Mouse (Mus musculus): ENCODE results near the gene Rab5if. TPM values are rescaled to one million over a fixed set of nuclear protein-coding genes. Genes with fewer than 3 reads are reported as not detected.

Gene Rab5if
- total and polyA plus RNA-seq, 3 experiments = 226 to 315 (median 263) TPM

- peaks cover 7 to 12% of the 10 kb centered on the region in 2 experiments for H3K36me3 ChIP-seq (ENCODE audit: control insufficient read depth in 1 of 2, insufficient read depth in 2 of 2, low read length in 2 of 2)
- peak; percentile 92 for DNase-seq (ENCODE audit: low read depth, low spot score)
- no peaks in the 10 kb centered on the region for H3K9me3 ChIP-seq (replicated peaks; ENCODE audit: insufficient read depth, low read length)
These were observed 20.9 kb upstream of the Rab5if start for GRCm38 (mm10) chr2:156841841-156842706.

DNA sequence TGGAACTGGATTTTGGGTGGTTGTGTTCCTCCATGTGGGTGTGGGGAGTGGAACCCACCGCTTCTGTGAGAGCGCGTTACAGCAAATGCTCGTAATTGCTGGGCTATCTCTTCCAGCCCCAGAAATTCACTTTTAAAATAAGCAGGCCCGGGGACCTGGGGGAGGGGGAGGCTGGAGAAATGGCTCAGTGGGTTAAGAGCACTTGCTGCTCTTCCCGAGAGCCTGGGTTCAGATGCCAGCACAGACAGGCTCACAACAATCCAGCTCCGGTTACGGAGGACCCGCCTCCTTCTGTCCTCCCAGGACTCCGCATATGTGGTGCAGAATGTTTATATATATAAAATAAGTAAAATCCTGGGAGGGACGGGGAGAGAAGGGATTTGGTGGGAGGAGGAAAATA lies 20.2 kb upstream of the Rab5if start:
- Histone ChIP-seq H3K9me3 (replicated peaks; ENCODE audit: insufficient read depth, low read length) (no peaks in the 10 kb centered on the region), H3K27me3 (ENCODE audit: control insufficient read depth in 1 of 2, insufficient read depth in 2 of 2, low read length in 2 of 2) (no peaks in the 10 kb centered on the region), H3K36me3 (ENCODE audit: control insufficient read depth in 1 of 2, insufficient read depth in 2 of 2, low read length in 2 of 2) (peaks cover 7 to 15% of the 10 kb centered on the region in 2 experiments), H3K4me1 (ENCODE audit: control insufficient read depth in 1 of 2, insufficient read depth in 2 of 2, low read length in 2 of 2) (peaks cover 3 to 10% of the 10 kb centered on the region in 2 experiments; a peak in 3 of 4 replicates), H3K9ac (ENCODE audit: control insufficient read depth, low read depth, low read length, poor library complexity, severe bottlenecking) (peak overlapping the region; percentile 97), H3K79me2 (ENCODE audit: control insufficient read depth, insufficient read depth, low read length, poor library complexity) (peaks cover 44% of the 10 kb centered on the region), H3K27ac (ENCODE audit: control insufficient read depth, low read depth, low read length) (peak overlapping the region; percentile 77), H3K4me3 (ENCODE audit: control insufficient read depth in 1 of 2, insufficient read depth in 1 of 2, low read depth in 2 of 2, low read length in 2 of 2) (peak overlapping the region; percentile 63 to 65)
- no peak for DNase-seq (ENCODE audit: low read depth, low spot score)
- TF ChIP-seq UBTF (IDR thresholded peaks at IDR 0.05; ENCODE audit: borderline replicate concordance, insufficient read depth, low read depth, low read length) = no peak
- TF ChIP-seq SIN3A (IDR thresholded peaks at IDR 0.05; ENCODE audit: low read length) = no peak
- TF ChIP-seq ETS1 (IDR thresholded peaks at IDR 0.05; ENCODE audit: low read depth, low read length) = no peak
- TF ChIP-seq CTCF (IDR thresholded peaks at IDR 0.05 in 2 of 3, conservative IDR thresholded peaks at IDR 0.05 in 1 of 3; ENCODE audit: control insufficient read depth in 1 of 3, insufficient read depth in 1 of 3, low read depth in 2 of 3, low read length in 3 of 3, poor library complexity in 1 of 3, severe bottlenecking in 1 of 3) = no peak
- TF ChIP-seq POLR2A (IDR thresholded peaks at IDR 0.05; ENCODE audit: control insufficient read depth in 1 of 2, insufficient read depth in 1 of 2, low read depth in 1 of 2, low read length in 2 of 2, poor library complexity in 1 of 2) = no peak
- no peak for TF ChIP-seq ELF1 (IDR thresholded peaks at IDR 0.05; ENCODE audit: low read depth, low read length)
- TF ChIP-seq E2F4 (IDR thresholded peaks at IDR 0.05; ENCODE audit: borderline replicate concordance, low read depth, low read length) = no peak
- TF ChIP-seq GATA1 (IDR thresholded peaks at IDR 0.05; ENCODE audit: low read depth, low read length) = no peak
- TF ChIP-seq ZC3H11A (IDR thresholded peaks at IDR 0.05; ENCODE audit: low read depth, low read length) = no peak
- no peak for TF ChIP-seq MAX (IDR thresholded peaks at IDR 0.05; ENCODE audit: low read length)
- TF ChIP-seq KAT2A (conservative IDR thresholded peaks at IDR 0.05; ENCODE audit: low read depth, low read length) = no peak
- TF ChIP-seq JUND (IDR thresholded peaks at IDR 0.05; ENCODE audit: low read depth, low read length) = no peak
- TF ChIP-seq CHD2 (IDR thresholded peaks at IDR 0.05; ENCODE audit: low read length) = no peak
- TF ChIP-seq NRF1 (IDR thresholded peaks at IDR 0.05; ENCODE audit: insufficient read depth, low read depth, low read length, poor library complexity, severe bottlenecking) = no peak
- no peak for TF ChIP-seq GABPA (IDR thresholded peaks at IDR 0.05; ENCODE audit: low read depth, low read length)
- TF ChIP-seq MYB (IDR thresholded peaks at IDR 0.05; ENCODE audit: low read depth, low read length) = no peak
- TF ChIP-seq USF1 (IDR thresholded peaks at IDR 0.05; ENCODE audit: low read depth, low read length) = no peak

More at GRCm38 (mm10) chr2:156841841-156842706, 20.9 kb upstream of the Rab5if start:
- Histone ChIP-seq H3K27ac (ENCODE audit: control insufficient read depth, low read depth, low read length) (peak overlapping the region; percentile 77), H3K79me2 (ENCODE audit: control insufficient read depth, insufficient read depth, low read length, poor library complexity) (peaks cover 44% of the 10 kb centered on the region), H3K27me3 (ENCODE audit: control insufficient read depth in 1 of 2, insufficient read depth in 2 of 2, low read length in 2 of 2) (no peaks in the 10 kb centered on the region), H3K4me3 (ENCODE audit: control insufficient read depth in 1 of 2, insufficient read depth in 1 of 2, low read depth in 2 of 2, low read length in 2 of 2) (peak overlapping the region; percentile 63 to 65), H3K4me1 (ENCODE audit: control insufficient read depth in 1 of 2, insufficient read depth in 2 of 2, low read length in 2 of 2) (peaks cover 3 to 10% of the 10 kb centered on the region in 2 experiments; a peak in 3 of 4 replicates), H3K9ac (ENCODE audit: control insufficient read depth, low read depth, low read length, poor library complexity, severe bottlenecking) (peak overlapping the region; percentile 97)
- TF ChIP-seq RAD21 (IDR thresholded peaks at IDR 0.05; ENCODE audit: low read depth, low read length) = no peak
- no peak for TF ChIP-seq SMC3 (IDR thresholded peaks at IDR 0.05; ENCODE audit: low read depth, low read length)
- no peak for TF ChIP-seq CTCF (IDR thresholded peaks at IDR 0.05 in 2 of 3, conservative IDR thresholded peaks at IDR 0.05 in 1 of 3; ENCODE audit: control insufficient read depth in 1 of 3, insufficient read depth in 1 of 3, low read depth in 2 of 3, low read length in 3 of 3, poor library complexity in 1 of 3, severe bottlenecking in 1 of 3)
- TF ChIP-seq POLR2AphosphoS2 (IDR thresholded peaks at IDR 0.05; ENCODE audit: low read length) = no peak
- TF ChIP-seq SIN3A (IDR thresholded peaks at IDR 0.05; ENCODE audit: low read length) = peak; percentile 60
- no peak for TF ChIP-seq RCOR1 (IDR thresholded peaks at IDR 0.05; ENCODE audit: low read depth, low read length)
- TF ChIP-seq USF2 (IDR thresholded peaks at IDR 0.05; ENCODE audit: borderline replicate concordance in 1 of 2, insufficient read depth in 1 of 2, low read depth in 1 of 2, low read length in 2 of 2) = no peak
- peak; percentile 53; the same call in 1 of the 2 replicates for TF ChIP-seq MYC (IDR thresholded peaks at IDR 0.05; ENCODE audit: low read depth, low read length)
- TF ChIP-seq TBP (IDR thresholded peaks at IDR 0.05; ENCODE audit: low read depth, low read length) = no peak
- TF ChIP-seq POLR2AphosphoS5 (IDR thresholded peaks at IDR 0.05; ENCODE audit: borderline replicate concordance, low read depth, low read length) = no peak
- no peak for TF ChIP-seq KAT2A (conservative IDR thresholded peaks at IDR 0.05; ENCODE audit: low read depth, low read length)
- no peak for TF ChIP-seq POLR2A (IDR thresholded peaks at IDR 0.05; ENCODE audit: control insufficient read depth in 1 of 2, insufficient read depth in 1 of 2, low read depth in 1 of 2, low read length in 2 of 2, poor library complexity in 1 of 2)
- no peak for TF ChIP-seq NELFE (IDR thresholded peaks at IDR 0.05; ENCODE audit: low read depth, low read length)
- TF ChIP-seq ZMIZ1 (IDR thresholded peaks at IDR 0.05; ENCODE audit: low read depth, low read length) = no peak
- no peak for TF ChIP-seq MAFK (IDR thresholded peaks at IDR 0.05; ENCODE audit: borderline replicate concordance, low read depth, low read length)
- no peak for TF ChIP-seq MAZ (IDR thresholded peaks at IDR 0.05; ENCODE audit: low read depth, low read length)
- no peak for TF ChIP-seq ZC3H11A (IDR thresholded peaks at IDR 0.05; ENCODE audit: low read depth, low read length)
- TF ChIP-seq ZNF384 (IDR thresholded peaks at IDR 0.05; ENCODE audit: low read depth, low read length) = no peak
- peak; percentile 51; the same call in 1 of the 2 replicates for TF ChIP-seq MAX (IDR thresholded peaks at IDR 0.05; ENCODE audit: low read length)
- 0 out of 2 replicates have a peak, but pooled peaks have one; percentile 30 for TF ChIP-seq MXI1 (IDR thresholded peaks at IDR 0.05; ENCODE audit: low read depth, low read length)
- TF ChIP-seq HCFC1 (IDR thresholded peaks at IDR 0.05; ENCODE audit: low read depth, low read length) = no peak; the same call in 1 of the 2 replicates
- TF ChIP-seq E2F4 (IDR thresholded peaks at IDR 0.05; ENCODE audit: borderline replicate concordance, low read depth, low read length) = no peak
- no peak for TF ChIP-seq BHLHE40 (IDR thresholded peaks at IDR 0.05; ENCODE audit: borderline replicate concordance, low read depth, low read length)
- TF ChIP-seq TCF12 (IDR thresholded peaks at IDR 0.05; ENCODE audit: low read depth, low read length) = no peak
- TF ChIP-seq TAL1 (IDR thresholded peaks at IDR 0.05; ENCODE audit: low read length) = no peak
- no peak for TF ChIP-seq CHD1 (IDR thresholded peaks at IDR 0.05; ENCODE audit: low read depth, low read length)
- TF ChIP-seq JUND (IDR thresholded peaks at IDR 0.05; ENCODE audit: low read depth, low read length) = no peak
- TF ChIP-seq NRF1 (IDR thresholded peaks at IDR 0.05; ENCODE audit: insufficient read depth, low read depth, low read length, poor library complexity, severe bottlenecking) = no peak
- TF ChIP-seq CHD2 (IDR thresholded peaks at IDR 0.05; ENCODE audit: low read length) = no peak
- peak; percentile 59 for TF ChIP-seq ETS1 (IDR thresholded peaks at IDR 0.05; ENCODE audit: low read depth, low read length)
- TF ChIP-seq GATA1 (IDR thresholded peaks at IDR 0.05; ENCODE audit: low read depth, low read length) = peak; percentile 64
- peak; percentile 25 to 40; a peak in 2 of 4 replicates for TF ChIP-seq EP300 (IDR thresholded peaks at IDR 0.05; ENCODE audit: low read depth in 1 of 2, low read length in 2 of 2)
- TF ChIP-seq MEF2A (IDR thresholded peaks at IDR 0.05; ENCODE audit: extremely low read depth, insufficient replicate concordance, low read depth, low read length, poor library complexity, severe bottlenecking) = no peak

Data from MEL (cell line).